Mouse (Mus musculus) midbrain, embryonic 16.5 days (tissue): ENCODE data around the gene Ccdc188. TPM values are rescaled to one million over a fixed set of nuclear protein-coding genes. Genes with fewer than 3 reads are reported as not detected.

ENCODE experiments used
- ATAC-seq: fragments of 200-750 bp; cut with Nextera tagmentation; 2 replicates; pipeline ENCODE4 v1.8.0; 2017; ENCODE audit warnings: moderate TSS enrichment
- H3K27ac ChIP-seq: fragments of 300-500 bp; sonication (generic); 2 replicates; pipeline ENCODE4 v1.5.1; 2014; ENCODE audit warnings: mild to moderate bottlenecking, low read length, mixed read lengths
- H3K27me3 ChIP-seq: fragments of 300-500 bp; sonication (generic); 2 replicates; pipeline ENCODE4 v1.6.1; 2014; ENCODE audit warnings: low read depth, low read length, mixed read lengths; ENCODE audit not compliant: control insufficient read depth, insufficient read depth
- H3K36me3 ChIP-seq: fragments of 300-500 bp; sonication (generic); 2 replicates; pipeline ENCODE4 v1.6.1; 2014; ENCODE audit warnings: mild to moderate bottlenecking, low read length, moderate library complexity, mixed read lengths; ENCODE audit not compliant: control insufficient read depth, insufficient read depth
- H3K4me1 ChIP-seq: fragments of 300-500 bp; sonication (generic); 2 replicates; pipeline ENCODE4 v1.6.1; 2014; ENCODE audit warnings: mild to moderate bottlenecking, low read length, mixed read lengths; ENCODE audit not compliant: control insufficient read depth, insufficient read depth
- H3K4me2 ChIP-seq: fragments of 300-500 bp; sonication (generic); 2 replicates; pipeline ENCODE4 v1.6.1; 2014; ENCODE audit warnings: mild to moderate bottlenecking, low read length, mixed read lengths
- H3K4me3 ChIP-seq: fragments of 300-500 bp; sonication (generic); 2 replicates; pipeline ENCODE4 v1.5.1; 2014; ENCODE audit warnings: low read depth, mild to moderate bottlenecking, low read length, moderate library complexity, mixed read lengths
- H3K9ac ChIP-seq: fragments of 300-500 bp; sonication (generic); 2 replicates; pipeline ENCODE4 v1.6.1; 2014; ENCODE audit warnings: low read depth, low read length, mixed read lengths
- H3K9me3 ChIP-seq: fragments of 300-500 bp; sonication (generic); replicated peaks from 2 replicates; pipeline ENCODE4 v1.6.1; 2014; ENCODE audit warnings: mild to moderate bottlenecking, low read length, mixed read lengths; ENCODE audit not compliant: control insufficient read depth, poor library complexity, severe bottlenecking
- WGBS: fragments of 180-500 bp; shearing (Covaris S2); extraction: QIAGEN DNeasy Blood & Tissue Kit; methylation state at CpG from one replicate; pipeline ENCODE4 v1.1.7; 2014; 5-methylcytosine and 5-hydroxymethylcytosine counted together
- polyA plus RNA-seq: library from polyadenylated mRNA; unstranded; fragments of >200 nt; fragmentation: Nextera tagmentation; extraction: Ambion mirVana; gene quantifications from 2 replicates; pipeline ENCODE4 v1.2.1, GENCODE M21; 2015

Ccdc188 gene
- 0.14 TPM in 1 of 2 replicates, not detected in the other for polyA plus RNA-seq

DNA sequence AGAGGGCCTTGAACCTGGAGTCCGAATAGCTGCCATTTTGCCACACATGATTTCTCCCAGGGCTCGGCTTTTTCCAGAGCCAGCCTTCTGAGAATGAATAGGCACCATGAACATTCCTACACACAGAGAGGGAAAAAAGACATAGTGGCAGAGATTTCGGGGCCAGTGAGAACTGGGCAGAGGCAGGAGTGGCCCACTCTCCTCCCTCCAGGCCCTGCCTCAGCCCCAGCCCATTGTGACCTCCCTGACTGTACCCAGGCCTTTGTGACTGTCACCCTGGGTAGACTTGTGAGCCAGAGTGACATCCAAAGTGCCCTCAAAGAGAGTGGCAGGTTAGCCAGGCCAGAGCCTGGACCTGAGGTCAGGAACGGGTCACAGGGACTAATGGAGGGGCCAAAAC lies at the start of gene Ccdc188:
Gene Ccdc188 (plus strand): TSS at position 301 of the 400 bp plus-strand sequence.
- no peak for ATAC-seq
- no peak within 1 kb of the TSS for H3K4me3 ChIP-seq
- H3K27me3 ChIP-seq, result no peaks in the 10 kb centered on the region
- 0 out of 2 replicates have a peak within 1 kb of the TSS, but pooled peaks have one; percentile 14 for H3K9ac ChIP-seq
- WGBS, result 85% methylated on average over 4 of the region's 4 CpGs
- H3K36me3 ChIP-seq, result peaks cover 12% of the 10 kb centered on the region
- H3K4me2 ChIP-seq, result no peak within 1 kb of the TSS
- H3K4me1 ChIP-seq, result peaks cover 46% of the 10 kb centered on the region
- H3K27ac ChIP-seq, result no peak within 1 kb of the TSS
- no peaks in the 10 kb centered on the region for H3K9me3 ChIP-seq

DNA sequence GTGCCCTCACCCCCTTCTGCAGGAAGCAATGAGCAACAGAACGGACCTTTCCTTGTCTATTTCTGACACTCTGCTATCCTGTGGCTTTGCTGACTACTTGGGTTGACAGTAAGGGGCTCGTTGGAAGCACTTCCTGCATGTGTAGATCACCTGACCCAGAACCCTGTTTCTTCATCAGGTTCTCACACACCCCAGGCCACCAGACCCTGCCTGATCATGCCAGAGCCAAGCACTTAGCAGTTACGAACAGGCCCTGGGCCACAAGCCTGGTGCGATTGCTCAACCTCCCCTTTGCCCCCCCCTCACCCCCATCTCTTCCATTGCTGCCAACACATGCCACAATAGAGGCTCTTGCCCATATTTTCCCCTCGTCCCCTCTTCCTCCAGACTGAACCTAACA lies 48.5 kb upstream of the Ccdc188 start:
- Histone ChIP-seq H3K4me3 (no peak overlapping the region), H3K4me2 (no peak overlapping the region), H3K9me3 (no peaks in the 10 kb centered on the region), H3K4me1 (peaks cover 18% of the 10 kb centered on the region), H3K36me3 (no peaks in the 10 kb centered on the region), H3K27me3 (no peaks in the 10 kb centered on the region), H3K27ac (no peak overlapping the region), H3K9ac (no peak overlapping the region)
- ATAC-seq, result no peak
- 78% methylated on average over 5 of the region's 5 CpGs for WGBS

DNA sequence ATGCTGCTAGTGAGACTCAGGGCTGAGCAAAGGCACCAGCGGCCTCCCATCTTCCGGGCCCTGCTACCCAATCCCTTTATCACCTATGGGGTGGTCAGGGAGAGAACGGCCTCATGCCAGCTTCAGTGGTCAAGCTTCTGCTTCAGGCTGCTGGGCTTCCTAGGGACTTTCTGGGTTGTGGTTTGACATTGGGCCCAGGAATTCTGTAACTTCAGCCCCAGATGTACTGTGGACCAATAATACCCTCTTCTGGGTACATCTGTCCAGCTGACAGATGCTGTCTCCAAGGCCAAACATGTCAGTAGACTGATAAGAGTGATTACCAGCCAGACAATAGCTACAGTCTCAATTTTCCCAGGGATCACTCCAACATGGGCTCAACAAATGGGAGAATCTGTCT lies 47.9 kb upstream of the Ccdc188 start:
- no peak overlapping the region for H3K4me3 ChIP-seq
- no peak overlapping the region for H3K4me2 ChIP-seq
- no peak for ATAC-seq
- no peaks in the 10 kb centered on the region for H3K36me3 ChIP-seq
- WGBS, result 93% methylated on average over 3 of the region's 3 CpGs
- H3K27ac ChIP-seq, result no peak overlapping the region
- H3K9ac ChIP-seq, result no peak overlapping the region
- H3K9me3 ChIP-seq, result no peaks in the 10 kb centered on the region
- no peaks in the 10 kb centered on the region for H3K27me3 ChIP-seq
- H3K4me1 ChIP-seq, result peaks cover 16% of the 10 kb centered on the region

DNA sequence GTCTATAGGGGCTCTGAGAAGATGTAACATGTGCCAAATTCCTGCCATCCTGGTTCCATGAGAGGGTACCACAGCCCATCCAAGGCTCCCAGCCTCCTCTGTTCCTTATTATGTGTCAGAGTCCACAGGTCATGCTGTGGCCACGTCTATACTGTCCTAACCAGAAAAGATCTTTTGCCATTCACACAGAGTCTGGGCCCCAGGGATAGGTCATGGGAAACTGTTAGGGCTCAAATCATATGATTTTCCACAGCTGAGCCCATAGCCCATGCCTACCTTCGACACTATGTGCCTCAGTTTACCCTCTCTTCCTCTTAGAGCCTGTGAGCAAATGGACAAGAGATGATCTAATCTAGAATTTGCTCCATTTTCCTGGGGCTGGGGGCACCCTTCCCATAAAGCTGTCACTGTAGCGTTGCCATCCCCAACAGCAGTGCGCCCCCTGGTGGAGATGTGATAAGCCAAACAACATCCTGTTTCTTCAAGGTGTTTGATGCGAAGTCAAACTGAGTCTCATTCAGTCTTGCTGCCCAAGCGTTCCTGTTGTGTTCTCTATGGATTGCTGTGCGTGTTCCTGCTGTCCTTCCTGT lies 45.3 kb upstream of the Ccdc188 start:
- no peak overlapping the region for H3K4me3 ChIP-seq
- H3K9ac ChIP-seq, result no peak overlapping the region
- H3K36me3 ChIP-seq, result no peaks in the 10 kb centered on the region
- peaks cover 3% of the 10 kb centered on the region; the same call in 1 of the 2 replicates for H3K4me1 ChIP-seq
- no peak overlapping the region for H3K27ac ChIP-seq
- ATAC-seq, result peak; percentile 25; the same call in 1 of the 2 replicates
- H3K4me2 ChIP-seq, result no peak overlapping the region
- no peaks in the 10 kb centered on the region for H3K27me3 ChIP-seq
- no peaks in the 10 kb centered on the region for H3K9me3 ChIP-seq
- 5% methylated on average over 7 of the region's 7 CpGs for WGBS

DNA sequence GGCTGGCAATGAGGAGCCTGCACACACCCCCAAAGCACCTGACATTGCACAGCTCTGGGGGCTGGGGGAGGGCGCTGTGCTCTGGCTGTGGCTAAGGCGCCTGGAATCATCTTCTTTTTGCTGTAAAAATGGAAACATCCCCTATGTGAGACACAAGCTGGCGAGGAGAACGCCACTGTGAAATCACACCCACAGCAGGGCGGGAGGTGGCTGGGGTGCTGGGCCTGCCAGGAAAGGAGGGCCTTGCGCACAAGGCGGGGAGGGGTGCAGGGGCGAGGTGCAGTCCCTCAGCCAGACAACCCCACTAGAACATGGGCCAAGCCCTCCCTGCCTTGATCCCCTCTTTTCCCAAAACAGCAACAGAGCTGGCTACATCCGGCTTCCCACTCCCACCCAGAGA lies 44.4 kb upstream of the Ccdc188 start:
- Histone ChIP-seq H3K4me2 (no peak overlapping the region), H3K27me3 (no peaks in the 10 kb centered on the region), H3K27ac (no peak overlapping the region), H3K9me3 (no peaks in the 10 kb centered on the region), H3K36me3 (no peaks in the 10 kb centered on the region), H3K4me3 (no peak overlapping the region), H3K4me1 (peaks cover 3% of the 10 kb centered on the region; the same call in 1 of the 2 replicates), H3K9ac (no peak overlapping the region)
- WGBS, result 70% methylated on average over 9 of the region's 9 CpGs
- ATAC-seq, result peak; percentile 44; the same call in 1 of the 2 replicates

DNA sequence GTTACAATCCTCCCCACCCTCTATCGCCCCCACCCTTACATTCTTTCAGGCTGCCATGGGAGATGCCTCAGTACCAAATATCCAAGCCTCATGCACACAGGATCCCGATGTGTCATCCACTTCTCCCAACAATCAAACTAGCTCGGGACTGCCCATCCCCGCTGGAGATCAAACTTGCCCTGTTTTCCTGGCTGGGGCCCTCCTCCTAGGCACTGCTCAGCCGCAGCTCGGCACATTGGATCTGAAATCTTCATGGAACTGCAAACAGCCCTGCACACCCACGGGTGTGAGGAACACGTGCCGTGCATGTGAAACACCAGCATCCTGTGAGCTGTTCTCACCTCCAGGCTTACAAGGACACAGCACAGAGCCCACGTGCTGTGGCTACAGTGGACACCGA lies 43.9 kb upstream of the Ccdc188 start:
- Histone ChIP-seq H3K9ac (no peak overlapping the region), H3K4me2 (no peak overlapping the region), H3K9me3 (no peaks in the 10 kb centered on the region), H3K36me3 (no peaks in the 10 kb centered on the region), H3K4me3 (no peak overlapping the region), H3K27me3 (no peaks in the 10 kb centered on the region), H3K27ac (no peak overlapping the region), H3K4me1 (peaks cover 3% of the 10 kb centered on the region; the same call in 1 of the 2 replicates)
- WGBS, result 49% methylated on average over 11 of the region's 11 CpGs
- no peak for ATAC-seq

DNA sequence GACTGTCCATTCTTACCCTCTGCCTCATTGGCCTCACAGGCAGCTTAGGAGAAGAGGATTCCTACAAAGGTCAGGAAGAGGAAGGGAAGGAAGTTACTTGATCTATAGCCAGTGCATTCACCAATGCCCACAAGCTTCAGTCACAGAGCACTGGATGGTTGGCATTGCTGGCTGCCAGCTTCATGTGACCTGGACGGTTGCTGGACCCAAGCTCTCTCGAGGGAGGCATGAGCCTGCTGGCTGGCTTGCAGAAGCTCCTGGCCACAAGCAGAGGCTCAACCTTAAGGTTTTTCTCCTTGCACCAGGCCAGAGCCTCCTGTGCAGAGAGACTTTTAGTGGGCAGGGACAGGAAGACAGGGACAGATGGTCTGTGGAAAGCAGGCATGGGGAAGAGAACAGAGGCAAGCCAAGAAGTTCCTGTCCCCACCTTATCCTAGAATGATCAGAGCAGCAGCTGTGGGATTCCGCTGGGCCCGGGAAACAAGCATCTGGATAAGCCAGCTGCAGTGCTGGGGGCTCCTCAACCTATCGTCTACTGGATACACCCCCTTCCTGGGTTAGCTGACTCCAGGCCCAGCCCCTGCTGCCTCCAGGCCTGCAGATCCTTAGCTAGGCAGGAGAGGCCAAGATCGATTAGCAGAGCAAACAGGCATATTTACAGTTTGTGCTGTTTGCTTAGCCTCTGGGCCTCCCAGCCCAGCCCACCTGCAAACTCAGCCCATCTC lies 41.7 kb upstream of the Ccdc188 start:
- no peaks in the 10 kb centered on the region for H3K27me3 ChIP-seq
- no peak overlapping the region for H3K9ac ChIP-seq
- no peak overlapping the region for H3K4me2 ChIP-seq
- no peaks in the 10 kb centered on the region for H3K36me3 ChIP-seq
- 67% methylated on average over 6 of the region's 6 CpGs for WGBS
- no peaks in the 10 kb centered on the region for H3K9me3 ChIP-seq
- no peak overlapping the region for H3K27ac ChIP-seq
- peaks cover 3% of the 10 kb centered on the region; the same call in 1 of the 2 replicates for H3K4me1 ChIP-seq
- no peak for ATAC-seq
- H3K4me3 ChIP-seq, result no peak overlapping the region

DNA sequence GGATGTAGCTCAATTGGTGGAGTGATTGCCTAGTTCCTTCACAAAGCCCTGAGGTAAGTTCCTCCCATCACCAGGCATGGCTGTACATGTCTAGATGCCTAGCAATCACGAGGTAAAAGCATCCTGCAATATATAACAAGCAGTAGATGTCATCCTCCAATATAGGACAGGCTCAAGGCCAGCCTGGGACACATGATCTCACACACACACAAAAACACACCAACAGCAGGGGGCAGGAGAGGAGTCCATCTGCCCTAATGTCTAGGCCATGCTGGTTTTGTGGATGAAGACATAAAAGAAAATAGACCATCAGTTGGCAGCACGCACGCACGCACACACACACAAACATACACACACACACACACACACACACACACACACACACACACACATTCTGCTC lies 40.9 kb upstream of the Ccdc188 start:
- 80% methylated on average over 4 of the region's 4 CpGs for WGBS
- H3K27ac ChIP-seq, result no peak overlapping the region
- H3K4me1 ChIP-seq, result peaks cover 3% of the 10 kb centered on the region; the same call in 1 of the 2 replicates
- H3K36me3 ChIP-seq, result no peaks in the 10 kb centered on the region
- H3K4me3 ChIP-seq, result no peak overlapping the region
- H3K9ac ChIP-seq, result no peak overlapping the region
- no peaks in the 10 kb centered on the region for H3K27me3 ChIP-seq
- ATAC-seq, result no peak
- H3K4me2 ChIP-seq, result no peak overlapping the region
- no peaks in the 10 kb centered on the region for H3K9me3 ChIP-seq

DNA sequence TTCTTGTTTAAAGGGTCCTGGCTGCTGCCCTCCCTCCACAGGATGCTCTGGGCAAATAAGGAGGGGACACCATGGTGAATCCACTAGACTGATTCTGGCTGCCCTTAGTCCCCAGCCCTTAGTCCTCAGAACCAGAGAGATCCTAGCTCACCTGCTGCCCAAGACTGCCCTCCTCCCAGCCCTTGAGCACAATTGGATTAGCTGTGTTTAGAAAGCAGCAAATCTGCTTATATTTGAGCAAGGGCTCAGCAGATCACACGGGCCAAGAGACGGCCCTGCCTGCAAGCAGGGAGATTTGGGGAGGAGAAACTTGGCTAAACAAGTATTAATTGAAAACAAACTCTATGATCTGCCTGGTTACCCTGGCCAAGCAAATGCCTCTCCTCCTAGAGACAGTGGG lies 38.1 kb upstream of the Ccdc188 start:
- Histone ChIP-seq H3K9me3 (no peaks in the 10 kb centered on the region), H3K36me3 (no peaks in the 10 kb centered on the region), H3K27me3 (no peaks in the 10 kb centered on the region), H3K4me3 (no peak overlapping the region), H3K4me1 (no peaks in the 10 kb centered on the region), H3K9ac (no peak overlapping the region), H3K27ac (no peak overlapping the region), H3K4me2 (no peak overlapping the region)
- no peak for ATAC-seq
- WGBS, result 13% methylated on average over 2 of the region's 2 CpGs
